Mouse (Mus musculus): ENCODE data around the gene Cbx2.

DNA sequence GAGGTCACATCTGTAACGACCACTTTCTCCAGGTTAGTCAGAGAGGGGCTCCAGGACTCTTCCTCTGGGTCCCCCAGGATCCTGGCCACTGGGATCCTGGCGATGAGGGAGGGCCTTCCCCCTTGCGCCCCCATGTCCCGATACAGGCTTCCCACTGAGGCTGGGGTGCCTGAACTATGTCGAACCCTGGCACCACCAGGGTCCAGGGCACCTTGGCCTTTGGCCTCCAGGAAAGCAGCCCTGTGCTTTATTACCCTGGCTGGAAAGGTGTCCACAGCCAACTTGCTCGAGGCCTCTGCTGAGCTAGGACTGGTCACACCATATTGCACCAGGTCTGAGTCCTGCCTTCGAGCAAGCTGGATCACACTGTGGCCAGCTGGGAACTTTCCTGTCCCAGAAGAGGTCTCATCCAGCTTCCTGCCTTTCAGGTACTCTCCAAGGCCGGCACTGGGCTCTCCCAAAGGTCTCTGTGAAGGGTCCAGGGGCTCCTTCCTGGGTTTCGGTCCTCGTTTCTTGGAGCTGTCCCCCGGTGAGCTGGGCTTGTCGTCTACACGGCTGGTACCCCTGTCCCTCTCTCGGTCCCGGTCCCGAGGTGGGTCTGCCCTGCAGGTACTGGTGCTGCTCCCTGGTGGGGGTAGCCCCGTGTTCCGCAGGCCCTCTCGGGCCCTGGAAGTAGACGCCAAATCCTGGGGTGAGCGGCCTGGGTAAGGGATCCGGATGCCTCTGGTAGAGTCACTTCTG, 16.2 kb downstream of the Cbx2 start:
- no peak for TF ChIP-seq CTCF (conservative IDR thresholded peaks at IDR 0.05; ENCODE audit: low read length)
- TF ChIP-seq POU5F1 (IDR thresholded peaks at IDR 0.05; ENCODE audit: borderline replicate concordance, low read length) = no peak

Data from E14TG2a.4 (cell line).